Mouse (Mus musculus): ENCODE data around the gene Osbpl11. TPM values are rescaled to one million over a fixed set of nuclear protein-coding genes. Genes with fewer than 3 reads are reported as not detected.

Gene Osbpl11
- total and polyA plus RNA-seq, 2 experiments from 2014 or later, result 12.0 to 25.1 TPM

DNA sequence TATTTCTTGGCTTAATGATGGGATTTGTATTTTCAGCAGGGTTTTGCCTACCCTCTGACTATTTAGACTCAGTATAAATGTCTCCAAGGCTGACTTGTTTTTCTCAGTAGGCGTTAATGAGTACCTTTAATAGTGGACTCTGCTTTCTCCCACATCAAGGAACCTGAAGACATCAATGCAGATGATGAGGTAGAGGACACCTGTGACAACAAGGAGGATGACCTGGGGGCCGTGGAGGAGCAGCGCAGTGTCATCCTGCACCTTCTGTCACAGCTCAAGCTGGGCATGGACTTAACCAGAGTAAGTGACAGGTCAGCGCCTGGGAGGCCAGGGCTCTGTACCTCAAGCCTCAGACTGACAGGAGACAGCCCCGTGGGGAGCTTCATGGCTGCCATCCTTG, 39.5 kb downstream of the Osbpl11 start:
- Histone ChIP-seq H3K4me1 (ENCODE audit: insufficient read depth, low read length) (no peaks in the 10 kb centered on the region), H3K27ac (ENCODE audit: low read depth, low read length) (no peak overlapping the region), H3K9ac (replicated peaks; ENCODE audit: low read length, poor library complexity, severe bottlenecking) (no peak overlapping the region), H3K36me3 (ENCODE audit: insufficient read depth, low read length) (peaks cover 26% of the 10 kb centered on the region), H3K9me3 (ENCODE audit: low read length) (no peaks in the 10 kb centered on the region), H3K4me3 (ENCODE audit: low read depth, low read length) (no peak overlapping the region), H3K4me2 (ENCODE audit: low read depth, low read length, poor library complexity, severe bottlenecking) (no peak overlapping the region), H3K27me3 (ENCODE audit: insufficient read depth, low read length) (no peaks in the 10 kb centered on the region)
- no peak for DNase-seq (ENCODE audit: low spot score)
- 93% methylated on average over 5 of the region's 5 CpGs for WGBS
- ATAC-seq (ENCODE audit: low FRiP score), result no peak
- TF ChIP-seq CTCF (IDR thresholded peaks at IDR 0.05), result no peak

DNA sequence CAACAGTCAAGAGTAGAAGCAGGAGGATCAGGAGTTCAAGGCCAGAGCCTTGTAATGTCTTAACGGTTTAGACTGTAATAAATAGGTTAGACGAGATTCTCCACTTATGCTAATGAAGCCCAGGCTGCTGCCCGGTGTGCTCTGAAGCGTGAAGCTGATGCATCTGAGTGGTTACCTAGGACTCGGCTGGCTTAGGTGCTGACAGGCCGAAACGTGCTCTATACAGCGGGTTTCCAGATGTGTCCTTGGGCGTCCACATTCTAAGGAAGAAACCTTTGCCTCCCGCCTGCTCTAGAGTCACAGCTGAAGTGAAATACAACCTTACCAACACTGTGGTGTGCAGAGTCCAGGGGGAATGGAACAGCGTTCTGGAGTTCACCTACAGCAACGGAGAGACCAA, 49.3 kb downstream of the Osbpl11 start:
- Histone ChIP-seq H3K4me1 (ENCODE audit: insufficient read depth, low read length) (no peaks in the 10 kb centered on the region), H3K4me3 (ENCODE audit: low read depth, low read length) (no peak overlapping the region), H3K9me3 (ENCODE audit: low read length) (no peaks in the 10 kb centered on the region), H3K36me3 (ENCODE audit: insufficient read depth, low read length) (peaks cover 23% of the 10 kb centered on the region; the same call in 1 of the 2 replicates), H3K9ac (replicated peaks; ENCODE audit: low read length, poor library complexity, severe bottlenecking) (no peak overlapping the region), H3K4me2 (ENCODE audit: low read depth, low read length, poor library complexity, severe bottlenecking) (no peak overlapping the region), H3K27me3 (ENCODE audit: insufficient read depth, low read length) (no peaks in the 10 kb centered on the region), H3K27ac (ENCODE audit: low read depth, low read length) (no peak overlapping the region)
- 75% methylated on average over 12 of the region's 12 CpGs for WGBS
- ATAC-seq (ENCODE audit: low FRiP score) (no peak), DNase-seq (ENCODE audit: low spot score) (no peak)
- no peak for TF ChIP-seq CTCF (IDR thresholded peaks at IDR 0.05)

DNA sequence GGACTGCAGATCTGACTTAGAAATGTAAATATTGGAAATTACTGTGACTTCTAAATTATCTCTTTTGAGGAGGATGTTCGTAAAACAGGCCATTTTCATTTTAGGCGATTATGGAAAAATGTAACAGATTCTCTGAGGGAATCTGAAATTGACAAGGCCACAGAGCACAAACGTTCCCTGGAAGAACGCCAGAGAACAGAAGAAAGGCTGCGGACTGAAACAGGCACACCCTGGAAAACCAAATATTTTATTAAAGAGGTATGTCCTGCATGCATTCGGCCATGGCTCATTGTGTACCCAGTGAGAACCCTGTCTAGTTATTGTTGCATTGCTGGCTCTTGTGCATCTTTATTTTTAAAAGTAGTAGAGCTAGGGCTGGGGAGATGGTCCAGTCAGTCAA, 51.3 kb downstream of the Osbpl11 start:
- no peak overlapping the region for H3K4me3 ChIP-seq (ENCODE audit: low read depth, low read length)
- H3K4me2 ChIP-seq (ENCODE audit: low read depth, low read length, poor library complexity, severe bottlenecking), result no peak overlapping the region
- peaks cover 26% of the 10 kb centered on the region for H3K36me3 ChIP-seq (ENCODE audit: insufficient read depth, low read length)
- H3K27me3 ChIP-seq (ENCODE audit: insufficient read depth, low read length), result no peaks in the 10 kb centered on the region
- TF ChIP-seq CTCF (IDR thresholded peaks at IDR 0.05), result no peak
- no peaks in the 10 kb centered on the region for H3K4me1 ChIP-seq (ENCODE audit: insufficient read depth, low read length)
- DNase-seq (ENCODE audit: low spot score) (no peak), ATAC-seq (ENCODE audit: low FRiP score) (no peak)
- WGBS, result 73% methylated on average over 6 of the region's 6 CpGs
- H3K27ac ChIP-seq (ENCODE audit: low read depth, low read length), result no peak overlapping the region
- H3K9ac ChIP-seq (replicated peaks; ENCODE audit: low read length, poor library complexity, severe bottlenecking), result no peak overlapping the region
- H3K9me3 ChIP-seq (ENCODE audit: low read length), result no peaks in the 10 kb centered on the region

DNA sequence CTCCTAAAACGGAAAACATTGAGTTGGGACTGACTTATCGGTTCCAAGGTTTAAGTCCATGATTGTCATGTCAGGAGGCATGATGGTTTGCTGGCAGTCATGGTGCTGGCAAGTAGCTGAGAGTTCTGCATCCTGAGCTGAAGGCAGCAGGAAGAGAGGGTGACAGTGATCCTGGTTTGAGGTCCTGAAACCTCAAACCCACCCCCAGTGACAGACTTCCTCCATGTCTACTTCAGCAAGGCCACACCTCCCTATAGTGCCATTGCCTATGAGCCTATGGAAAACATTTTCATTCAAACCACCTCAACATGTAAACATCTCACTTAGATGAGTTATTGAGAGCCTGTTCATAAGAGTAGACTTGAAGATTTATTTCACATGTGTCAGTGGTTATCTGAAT, 54.4 kb downstream of the Osbpl11 start:
- no peak for DNase-seq (ENCODE audit: low spot score)
- no peaks in the 10 kb centered on the region for H3K27me3 ChIP-seq (ENCODE audit: insufficient read depth, low read length)
- no peak overlapping the region for H3K9ac ChIP-seq (replicated peaks; ENCODE audit: low read length, poor library complexity, severe bottlenecking)
- H3K4me2 ChIP-seq (ENCODE audit: low read depth, low read length, poor library complexity, severe bottlenecking), result no peak overlapping the region
- TF ChIP-seq CTCF (IDR thresholded peaks at IDR 0.05), result no peak
- H3K9me3 ChIP-seq (ENCODE audit: low read length), result no peaks in the 10 kb centered on the region
- WGBS, result 97% methylated on average over 2 of the region's 2 CpGs
- H3K27ac ChIP-seq (ENCODE audit: low read depth, low read length), result no peak overlapping the region
- H3K4me3 ChIP-seq (ENCODE audit: low read depth, low read length), result no peak overlapping the region
- no peak for ATAC-seq (ENCODE audit: low FRiP score)
- peaks cover 37% of the 10 kb centered on the region for H3K36me3 ChIP-seq (ENCODE audit: insufficient read depth, low read length)
- H3K4me1 ChIP-seq (ENCODE audit: insufficient read depth, low read length), result no peaks in the 10 kb centered on the region

DNA sequence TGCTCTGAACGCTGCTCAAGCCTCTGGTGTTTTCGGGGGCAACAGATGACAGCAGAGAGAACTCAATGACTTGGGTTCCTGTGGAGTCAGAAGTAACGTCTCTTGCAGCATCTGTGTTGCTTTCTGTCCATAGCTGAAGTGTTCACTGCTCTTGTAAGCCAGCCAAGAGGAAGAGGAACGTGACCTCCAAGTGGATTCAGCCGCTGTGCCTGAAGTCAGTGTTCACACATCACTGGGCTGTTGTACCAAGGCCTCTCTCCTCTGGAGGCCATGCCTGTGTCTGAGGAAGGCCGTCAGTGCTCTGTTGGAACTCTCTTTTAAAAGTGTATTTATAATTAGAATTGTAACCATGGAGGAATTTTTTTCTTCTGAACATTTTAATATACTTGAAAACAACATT, 57.2 kb downstream of the Osbpl11 start:
- no peak overlapping the region for H3K4me3 ChIP-seq (ENCODE audit: low read depth, low read length)

DNA sequence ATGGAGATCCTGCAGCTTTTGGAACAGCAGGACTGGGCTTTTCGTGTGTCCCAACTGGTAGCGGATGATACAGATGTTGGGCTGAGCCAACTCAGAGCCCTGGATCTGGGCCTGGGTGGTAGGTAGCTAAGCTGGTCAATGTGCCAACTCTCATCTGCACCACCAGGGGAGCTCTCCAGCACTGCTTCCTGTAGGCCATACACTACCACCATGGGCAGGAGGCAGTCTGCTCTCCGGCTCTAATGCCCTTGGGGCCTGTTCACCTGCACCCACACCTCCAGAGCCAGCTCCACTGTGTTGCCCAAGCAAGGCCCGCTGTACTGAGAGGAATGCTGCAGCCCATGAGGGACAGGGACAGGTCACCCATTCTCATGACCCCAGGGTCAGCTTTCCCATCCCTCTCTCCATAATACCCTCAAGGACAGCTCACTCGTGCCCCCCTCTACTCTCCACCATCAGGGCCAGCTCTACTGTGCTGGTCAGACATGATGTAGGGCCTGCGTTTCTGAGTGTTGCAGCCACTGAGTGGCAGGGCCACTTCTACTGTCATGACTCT, 59.3 kb downstream of the Osbpl11 start:
- DNase-seq (ENCODE audit: low spot score) (no peak), ATAC-seq (ENCODE audit: low FRiP score) (no peak)
- H3K4me3 ChIP-seq (ENCODE audit: low read depth, low read length), result no peak overlapping the region
- H3K9ac ChIP-seq (replicated peaks; ENCODE audit: low read length, poor library complexity, severe bottlenecking), result no peak overlapping the region
- peak; percentile 41 for TF ChIP-seq CTCF (IDR thresholded peaks at IDR 0.05)
- 92% methylated on average over 6 of the region's 6 CpGs for WGBS
- H3K27me3 ChIP-seq (ENCODE audit: insufficient read depth, low read length), result no peaks in the 10 kb centered on the region
- no peaks in the 10 kb centered on the region for H3K4me1 ChIP-seq (ENCODE audit: insufficient read depth, low read length)
- no peak overlapping the region for H3K4me2 ChIP-seq (ENCODE audit: low read depth, low read length, poor library complexity, severe bottlenecking)
- H3K27ac ChIP-seq (ENCODE audit: low read depth, low read length), result no peak overlapping the region
- no peaks in the 10 kb centered on the region for H3K9me3 ChIP-seq (ENCODE audit: low read length)
- peaks cover 23% of the 10 kb centered on the region for H3K36me3 ChIP-seq (ENCODE audit: insufficient read depth, low read length)

More for the DNA sequence above, 57.2 kb downstream of the Osbpl11 start:
- no peaks in the 10 kb centered on the region for H3K4me1 ChIP-seq (ENCODE audit: insufficient read depth, low read length)
- H3K27ac ChIP-seq (ENCODE audit: low read depth, low read length), result no peak overlapping the region
- H3K9ac ChIP-seq (replicated peaks; ENCODE audit: low read length, poor library complexity, severe bottlenecking), result no peak overlapping the region
- no peaks in the 10 kb centered on the region for H3K27me3 ChIP-seq (ENCODE audit: insufficient read depth, low read length)
- no peak for TF ChIP-seq CTCF (IDR thresholded peaks at IDR 0.05)
- H3K4me2 ChIP-seq (ENCODE audit: low read depth, low read length, poor library complexity, severe bottlenecking), result no peak overlapping the region
- H3K36me3 ChIP-seq (ENCODE audit: insufficient read depth, low read length), result peaks cover 31% of the 10 kb centered on the region
- WGBS, result 84% methylated on average over 6 of the region's 6 CpGs
- ATAC-seq (ENCODE audit: low FRiP score) (no peak), DNase-seq (ENCODE audit: low spot score) (no peak)
- H3K9me3 ChIP-seq (ENCODE audit: low read length), result no peaks in the 10 kb centered on the region

Data from midbrain, postnatal 0 days (tissue).